Mouse (Mus musculus): ENCODE measurements around the gene Pltp. TPM values are rescaled to one million over a fixed set of nuclear protein-coding genes. Genes with fewer than 3 reads are reported as not detected.
"Not testable (repeated sequence)": the region's sequence is repeated elsewhere in the genome, so short reads cannot be mapped to it uniquely, and the experiment has no call there.

Pltp gene
- total and polyA plus RNA-seq, 3 experiments, result 0.85 to 5.5 (median 0.94) TPM

GRCm38 (mm10) chr2:164864593-164864992 lies 7.1 kb upstream of the Pltp start:
- in situ Hi-C loops (cut with MboI; ENCODE audit: low pct_ligation_motif_present, low pct_unique_long_range_greater_than_20kb, low sequenced_read_pairs) (no loop called here), dilution Hi-C loops (cut with MboI; ENCODE audit: extremely low pct_ligation_motif_present, extremely low pct_unique_long_range_greater_than_20kb, low sequenced_read_pairs) (no loop called here)
- no peak overlapping the region for H3K9ac ChIP-seq (ENCODE audit: insufficient read depth, low read depth)
- no peak overlapping the region for H3K4me3 ChIP-seq (replicated peaks in 1 of 3; ENCODE audit: low read depth in 2 of 3, low read length in 2 of 3, poor library complexity in 1 of 3)
- no peak for DNase-seq (ENCODE audit: extremely low read depth)
- no peak overlapping the region for H3K4me2 ChIP-seq (ENCODE audit: insufficient read depth, low read depth, poor library complexity, severe bottlenecking)
- H3K79me2 ChIP-seq (replicated peaks; ENCODE audit: control insufficient read depth, extremely low read depth, insufficient read depth, poor library complexity, severe bottlenecking), result no peaks in the 10 kb centered on the region
- peaks cover 0 to 34% of the 10 kb centered on the region in 2 experiments; a peak in 3 of 4 replicates for H3K4me1 ChIP-seq (ENCODE audit: control insufficient read depth in 1 of 2, insufficient read depth in 2 of 2)
- no peak for TF ChIP-seq UBTF (IDR thresholded peaks at IDR 0.05; ENCODE audit: low read depth, low read length)
- TF ChIP-seq NELFE (IDR thresholded peaks at IDR 0.05; ENCODE audit: low read depth, low read length), result no peak
- no peak for TF ChIP-seq CHD2 (IDR thresholded peaks at IDR 0.05; ENCODE audit: low read length)
- TF ChIP-seq ZKSCAN1 (IDR thresholded peaks at IDR 0.05; ENCODE audit: borderline replicate concordance, low read depth, low read length), result no peak
- no peak for TF ChIP-seq MAX (IDR thresholded peaks at IDR 0.05; ENCODE audit: low read length)
- TF ChIP-seq POLR2A (IDR thresholded peaks at IDR 0.05; ENCODE audit: low read depth, low read length), result no peak
- no peak for TF ChIP-seq RCOR1 (conservative IDR thresholded peaks at IDR 0.05; ENCODE audit: low read depth, low read length)
- no peak for TF ChIP-seq MAZ (IDR thresholded peaks at IDR 0.05; ENCODE audit: low read depth, low read length)
- TF ChIP-seq JUND (conservative IDR thresholded peaks at IDR 0.05; ENCODE audit: low read depth, low read length), result no peak
- peaks cover 24% of the 10 kb centered on the region for H3K9me3 ChIP-seq (replicated peaks; ENCODE audit: low read length)
- H3K27ac ChIP-seq (ENCODE audit: insufficient read depth, low read depth), result no peak overlapping the region
- H3K36me3 ChIP-seq (replicated peaks in 1 of 2; ENCODE audit: control insufficient read depth in 1 of 2, insufficient read depth in 1 of 2, low read length in 1 of 2), result no peaks in the 10 kb centered on the region
- H3K27me3 ChIP-seq (replicated peaks), result no peaks in the 10 kb centered on the region

- H3K27me3 ChIP-seq (replicated peaks); H3K27ac ChIP-seq (ENCODE audit: insufficient read depth, low read depth); H3K4me2 ChIP-seq (ENCODE audit: insufficient read depth, low read depth, poor library complexity, severe bottlenecking); H3K79me2 ChIP-seq (replicated peaks; ENCODE audit: control insufficient read depth, extremely low read depth, insufficient read depth, poor library complexity, severe bottlenecking); H3K36me3 ChIP-seq (replicated peaks in 1 of 2; ENCODE audit: control insufficient read depth in 1 of 2, insufficient read depth in 1 of 2, low read length in 1 of 2); H3K9ac ChIP-seq (ENCODE audit: insufficient read depth, low read depth); H3K4me3 ChIP-seq (replicated peaks in 1 of 3; ENCODE audit: low read depth in 2 of 3, low read length in 2 of 3, poor library complexity in 1 of 3); in situ Hi-C loops (cut with MboI; ENCODE audit: low pct_ligation_motif_present, low pct_unique_long_range_greater_than_20kb, low sequenced_read_pairs); dilution Hi-C loops (cut with MboI; ENCODE audit: extremely low pct_ligation_motif_present, extremely low pct_unique_long_range_greater_than_20kb, low sequenced_read_pairs); DNase-seq (ENCODE audit: extremely low read depth): not testable (repeated sequence)
- Histone ChIP-seq H3K9me3 (replicated peaks; ENCODE audit: low read length) (peaks cover 13% of the 10 kb centered on the region), H3K4me1 (ENCODE audit: control insufficient read depth in 1 of 2, insufficient read depth in 2 of 2) (peaks cover 0 to 34% of the 10 kb centered on the region in 2 experiments; a peak in 3 of 4 replicates)
Measured at GRCm38 (mm10) chr2:164863411-164863810, 5.9 kb upstream of the Pltp start.

- Histone ChIP-seq H3K79me2 (replicated peaks; ENCODE audit: control insufficient read depth, extremely low read depth, insufficient read depth, poor library complexity, severe bottlenecking) (no peaks in the 10 kb centered on the region), H3K4me1 (ENCODE audit: control insufficient read depth in 1 of 2, insufficient read depth in 2 of 2) (peaks cover 0 to 37% of the 10 kb centered on the region in 2 experiments; a peak in 3 of 4 replicates), H3K4me3 (replicated peaks in 1 of 3; ENCODE audit: low read depth in 2 of 3, low read length in 2 of 3, poor library complexity in 1 of 3) (no peak overlapping the region), H3K27me3 (replicated peaks) (peaks cover 6% of the 10 kb centered on the region), H3K36me3 (replicated peaks in 1 of 2; ENCODE audit: control insufficient read depth in 1 of 2, insufficient read depth in 1 of 2, low read length in 1 of 2) (no peaks in the 10 kb centered on the region), H3K9me3 (replicated peaks; ENCODE audit: low read length) (peaks cover 5% of the 10 kb centered on the region), H3K27ac (ENCODE audit: insufficient read depth, low read depth) (no peak overlapping the region), H3K9ac (ENCODE audit: insufficient read depth, low read depth) (no peak overlapping the region), H3K4me2 (ENCODE audit: insufficient read depth, low read depth, poor library complexity, severe bottlenecking) (no peak overlapping the region)
- in situ Hi-C loops (cut with MboI; ENCODE audit: low pct_ligation_motif_present, low pct_unique_long_range_greater_than_20kb, low sequenced_read_pairs) (no loop called here), dilution Hi-C loops (cut with MboI; ENCODE audit: extremely low pct_ligation_motif_present, extremely low pct_unique_long_range_greater_than_20kb, low sequenced_read_pairs) (no loop called here)
- peak; percentile 60 for DNase-seq (ENCODE audit: extremely low read depth)
- TF ChIP-seq RCOR1 (conservative IDR thresholded peaks at IDR 0.05; ENCODE audit: low read depth, low read length), result peak; percentile 81
- no peak; the same call in 1 of the 2 replicates for TF ChIP-seq JUND (conservative IDR thresholded peaks at IDR 0.05; ENCODE audit: low read depth, low read length)
- no peak for TF ChIP-seq CTCF (conservative IDR thresholded peaks at IDR 0.05 in 1 of 2, IDR thresholded peaks at IDR 0.05 in 1 of 2; ENCODE audit: low read depth in 2 of 2, low read length in 2 of 2)
- no peak for TF ChIP-seq PAX5 (IDR thresholded peaks at IDR 0.05; ENCODE audit: low read length)
- no peak for TF ChIP-seq MXI1 (IDR thresholded peaks at IDR 0.05; ENCODE audit: low read depth, low read length)
- TF ChIP-seq IRF4 (IDR thresholded peaks at IDR 0.05; ENCODE audit: low read depth, low read length), result peak; percentile 88
- TF ChIP-seq JUN (IDR thresholded peaks at IDR 0.05; ENCODE audit: insufficient read depth, low read depth, low read length), result no peak
- TF ChIP-seq BHLHE40 (IDR thresholded peaks at IDR 0.05; ENCODE audit: low read depth, low read length), result peak; percentile 43; the same call in 1 of the 2 replicates
- TF ChIP-seq ETS1 (conservative IDR thresholded peaks at IDR 0.05; ENCODE audit: low read depth, low read length), result peak; percentile 51; the same call in 1 of the 2 replicates
- TF ChIP-seq SMC3 (IDR thresholded peaks at IDR 0.05; ENCODE audit: low read depth, low read length), result no peak
- peak; percentile 52; the same call in 1 of the 2 replicates for TF ChIP-seq MEF2A (IDR thresholded peaks at IDR 0.05; ENCODE audit: borderline replicate concordance, low read depth, low read length)
- no peak for TF ChIP-seq CHD1 (IDR thresholded peaks at IDR 0.05; ENCODE audit: low read depth, low read length)
- TF ChIP-seq EP300 (IDR thresholded peaks at IDR 0.05; ENCODE audit: low read length), result peak; percentile 96
- 0 out of 2 replicates have a peak, but pooled peaks have one; percentile 40 for TF ChIP-seq MAX (IDR thresholded peaks at IDR 0.05; ENCODE audit: low read length)
- TF ChIP-seq CHD2 (IDR thresholded peaks at IDR 0.05; ENCODE audit: low read length), result 0 out of 2 replicates have a peak, but pooled peaks have one; percentile 55
- TF ChIP-seq ELF1 (IDR thresholded peaks at IDR 0.05; ENCODE audit: low read depth, low read length), result 0 out of 2 replicates have a peak, but pooled peaks have one; percentile 21
- TF ChIP-seq MAFK (IDR thresholded peaks at IDR 0.05; ENCODE audit: insufficient replicate concordance, low read length), result 0 out of 2 replicates have a peak, but pooled peaks have one; percentile 15
- TF ChIP-seq MYC (IDR thresholded peaks at IDR 0.05; ENCODE audit: low read depth, low read length), result 0 out of 2 replicates have a peak, but pooled peaks have one; percentile 56
- 0 out of 2 replicates have a peak, but pooled peaks have one; percentile 41 for TF ChIP-seq KAT2A (IDR thresholded peaks at IDR 0.05; ENCODE audit: insufficient replicate concordance, low read length)
Measured at GRCm38 (mm10) chr2:164862179-164862861, 4.8 kb upstream of the Pltp start.
